Mouse (Mus musculus): ENCODE data around the gene Vmn2r56.
"Not testable (repeated sequence)": the region's sequence is repeated elsewhere in the genome, so short reads cannot be mapped to it uniquely, and the experiment has no call there.

The Vmn2r56 gene

GRCm38 (mm10) chr7:12734904-12735303, at the start of gene Vmn2r56:
TSS of gene Vmn2r56 (minus strand) at chr7:12735004.
- TF ChIP-seq GATA4 (IDR thresholded peaks at IDR 0.05; ENCODE audit: insufficient replicate concordance, low read length): no peak

GRCm38 (mm10) chr7:12780151-12780830, 45.5 kb upstream of the Vmn2r56 start:
- no peak for TF ChIP-seq GATA4 (IDR thresholded peaks at IDR 0.05; ENCODE audit: insufficient replicate concordance, low read length)

GRCm38 (mm10) chr7:12779782-12780150, 45.0 kb upstream of the Vmn2r56 start:
- TF ChIP-seq GATA4 (IDR thresholded peaks at IDR 0.05; ENCODE audit: insufficient replicate concordance, low read length): no peak

GRCm38 (mm10) chr7:12779141-12779540, 44.3 kb upstream of the Vmn2r56 start:
- no peak for TF ChIP-seq GATA4 (IDR thresholded peaks at IDR 0.05; ENCODE audit: insufficient replicate concordance, low read length)

- TF ChIP-seq GATA4 (IDR thresholded peaks at IDR 0.05; ENCODE audit: insufficient replicate concordance, low read length): no peak
Observed at GRCm38 (mm10) chr7:12774606-12775005, 39.8 kb upstream of the Vmn2r56 start.

- TF ChIP-seq GATA4 (IDR thresholded peaks at IDR 0.05; ENCODE audit: insufficient replicate concordance, low read length): no peak
Observed at GRCm38 (mm10) chr7:12774111-12774510, 39.3 kb upstream of the Vmn2r56 start.

GRCm38 (mm10) chr7:12749431-12750198, 14.8 kb upstream of the Vmn2r56 start:
- TF ChIP-seq GATA4 (IDR thresholded peaks at IDR 0.05; ENCODE audit: insufficient replicate concordance, low read length): no peak

GRCm38 (mm10) chr7:12684903-12685302, 49.9 kb downstream of the Vmn2r56 start, which contains the start of gene Vmn2r55:
TSS of gene Vmn2r55 (minus strand) at chr7:12685003.
- TF ChIP-seq GATA4 (IDR thresholded peaks at IDR 0.05; ENCODE audit: insufficient replicate concordance, low read length): not testable (repeated sequence)

GRCm38 (mm10) chr7:12640219-12640618, 94.6 kb downstream of the Vmn2r56 start, which contains the start of gene Vmn2r54:
TSS of gene Vmn2r54 (minus strand) at chr7:12640319.
- not testable (repeated sequence) for TF ChIP-seq GATA4 (IDR thresholded peaks at IDR 0.05; ENCODE audit: insufficient replicate concordance, low read length)
